Comparison of ENCODE assay signal across 8 mouse cellular contexts in genomic region chr5:140702103-140702513, GRCm38 (mm10). TPM values are rescaled to one million over a fixed set of nuclear protein-coding genes. Genes with fewer than 3 reads are reported as not detected.
DNase-seq lines count a peak whose midpoint lies in the region; ATAC-seq and TF ChIP-seq lines count a peak whose summit lies in the region.

Iqce (minus strand) TSS chr5:140702378.

- H3K4me3 ChIP-seq in MEL (ENCODE audit: control insufficient read depth in 1 of 2, insufficient read depth in 1 of 2, low read depth in 2 of 2, low read length in 2 of 2), result peak within 1 kb of the TSS; percentile 75 to 83
- peak within 1 kb of the TSS; percentile 59 for H3K4me3 ChIP-seq in cerebellum, adult 2 months (replicated peaks; ENCODE audit: insufficient read depth, low read depth, low read length)
- peak within 1 kb of the TSS; percentile 58 for H3K4me3 ChIP-seq in lung, postnatal 0 days (ENCODE audit: low read depth, low read length)

- H3K27me3 ChIP-seq in MEL (ENCODE audit: control insufficient read depth in 1 of 2, insufficient read depth in 2 of 2, low read length in 2 of 2), result no peaks in the 10 kb centered on the region
- H3K27me3 ChIP-seq in cerebellum, adult 2 months (ENCODE audit: control insufficient read depth, insufficient read depth, low read length), result no peaks in the 10 kb centered on the region
- no peaks in the 10 kb centered on the region for H3K27me3 ChIP-seq in lung, postnatal 0 days (replicated peaks; ENCODE audit: insufficient read depth, low read length)

- under 1% methylated on average over 33 of the region's 33 CpGs for WGBS in cerebellum, adult 2 months
- 0% methylated on average over 33 of the region's 33 CpGs for WGBS in lung, postnatal 0 days

- H3K4me1 ChIP-seq in MEL (ENCODE audit: control insufficient read depth in 1 of 2, insufficient read depth in 2 of 2, low read length in 2 of 2), result peaks cover 0 to 19% of the 10 kb centered on the region in 2 experiments; a peak in 3 of 4 replicates
- peaks cover 8% of the 10 kb centered on the region for H3K4me1 ChIP-seq in cerebellum, adult 2 months (ENCODE audit: control insufficient read depth, insufficient read depth, low read length)
- H3K4me1 ChIP-seq in lung, postnatal 0 days (ENCODE audit: insufficient read depth, low read depth, low read length), result peaks cover 14% of the 10 kb centered on the region; the same call in 1 of the 2 replicates

- TF ChIP-seq RAD21 in MEL (IDR thresholded peaks at IDR 0.05; ENCODE audit: low read depth, low read length), result no peak

- no peak for TF ChIP-seq EP300 in MEL (IDR thresholded peaks at IDR 0.05; ENCODE audit: low read depth in 1 of 2, low read length in 2 of 2)
- no peak for TF ChIP-seq EP300 in lung, postnatal 0 days (IDR thresholded peaks at IDR 0.05)

- peak within 1 kb of the TSS; percentile 88 for H3K27ac ChIP-seq in MEL (ENCODE audit: control insufficient read depth, low read depth, low read length)
- H3K27ac ChIP-seq in cerebellum, adult 2 months (ENCODE audit: insufficient read depth, low read length), result peak within 1 kb of the TSS; percentile 17; the same call in 1 of the 2 replicates
- H3K27ac ChIP-seq in lung, postnatal 0 days (ENCODE audit: low read length), result peak within 1 kb of the TSS; percentile 51

- peak; percentile 96 for DNase-seq in MEL (ENCODE audit: low read depth, low spot score)
- peak; percentile 96 to 98 for DNase-seq in cerebellum, adult 2 months
- DNase-seq in forelimb bud, embryonic 11.5 days (ENCODE audit: low read depth, low spot score), result peak; percentile 92
- DNase-seq in layer of hippocampus, adult 9-11 months, result peak; percentile 95
- DNase-seq in lung, postnatal 0 days (ENCODE audit: low spot score), result peak; percentile 93
- peak; percentile 98 for DNase-seq in ovary, postnatal 14 days (ENCODE audit: low spot score)
- DNase-seq in thymus, postnatal 14 days, result peak; percentile 97

- peak; percentile 71 to 74 for TF ChIP-seq POLR2A in MEL (IDR thresholded peaks at IDR 0.05; ENCODE audit: control insufficient read depth in 1 of 2, insufficient read depth in 1 of 2, low read depth in 1 of 2, low read length in 2 of 2, poor library complexity in 1 of 2)
- peak; percentile 44; the same call in 1 of the 2 replicates for TF ChIP-seq POLR2A in cerebellum, adult 2 months (IDR thresholded peaks at IDR 0.05; ENCODE audit: borderline replicate concordance, insufficient read depth, low read length)

- H3K9ac ChIP-seq in MEL (ENCODE audit: control insufficient read depth, low read depth, low read length, poor library complexity, severe bottlenecking), result peak within 1 kb of the TSS; percentile 76
- H3K9ac ChIP-seq in lung, postnatal 0 days (replicated peaks; ENCODE audit: low read depth), result peak within 1 kb of the TSS; percentile 37

- H3K9me3 ChIP-seq in MEL (replicated peaks; ENCODE audit: insufficient read depth, low read length), result no peaks in the 10 kb centered on the region
- no peaks in the 10 kb centered on the region for H3K9me3 ChIP-seq in lung, postnatal 0 days (ENCODE audit: low read length)

- peaks cover 0 to 17% of the 10 kb centered on the region in 2 experiments; a peak in 2 of 4 replicates for H3K36me3 ChIP-seq in MEL (ENCODE audit: control insufficient read depth in 1 of 2, insufficient read depth in 2 of 2, low read length in 2 of 2)
- no peaks in the 10 kb centered on the region for H3K36me3 ChIP-seq in lung, postnatal 0 days (ENCODE audit: insufficient read depth, low read length)

- ATAC-seq in hematopoietic stem cell, adult 5-6 weeks (replicated peaks in 1 of 2; ENCODE audit: insufficient read depth in 1 of 2, low FRiP score in 2 of 2, low TSS enrichment in 1 of 2, low read depth in 1 of 2, poor library complexity in 2 of 2, severe bottlenecking in 2 of 2), result peak; percentile 50 to 55
- peak; percentile 57 for ATAC-seq in lung, postnatal 0 days

- H3K79me2 ChIP-seq in MEL (ENCODE audit: control insufficient read depth, insufficient read depth, low read length, poor library complexity), result peaks cover 4% of the 10 kb centered on the region; the same call in 1 of the 2 replicates

- peak within 1 kb of the TSS; percentile 82 for H3K4me2 ChIP-seq in lung, postnatal 0 days (replicated peaks; ENCODE audit: low read depth, low read length)

- no peak for TF ChIP-seq CTCF in MEL (IDR thresholded peaks at IDR 0.05 in 2 of 3, conservative IDR thresholded peaks at IDR 0.05 in 1 of 3; ENCODE audit: control insufficient read depth in 1 of 3, insufficient read depth in 1 of 3, low read depth in 2 of 3, low read length in 3 of 3, poor library complexity in 1 of 3, severe bottlenecking in 1 of 3)
- TF ChIP-seq CTCF in cerebellum, adult 2 months (IDR thresholded peaks at IDR 0.05; ENCODE audit: borderline replicate concordance, insufficient read depth, low read depth, low read length), result no peak
- TF ChIP-seq CTCF in lung, postnatal 0 days (IDR thresholded peaks at IDR 0.05), result no peak

TF ChIP-seq in MEL, 35 proteins besides CTCF, POLR2A, EP300 and RAD21:
- TF ChIP-seq BHLHE40 (IDR thresholded peaks at IDR 0.05; ENCODE audit: borderline replicate concordance, low read depth, low read length) (peak; percentile 29; the same call in 1 of the 2 replicates), TAL1 (IDR thresholded peaks at IDR 0.05; ENCODE audit: low read length) (no peak), ETS1 (IDR thresholded peaks at IDR 0.05; ENCODE audit: low read depth, low read length) (peak; percentile 22; the same call in 1 of the 2 replicates), MYB (IDR thresholded peaks at IDR 0.05; ENCODE audit: low read depth, low read length) (no peak), ZMIZ1 (IDR thresholded peaks at IDR 0.05; ENCODE audit: low read depth, low read length) (peak; percentile 25; the same call in 1 of the 2 replicates), POLR2AphosphoS5 (IDR thresholded peaks at IDR 0.05; ENCODE audit: borderline replicate concordance, low read depth, low read length) (no peak), SIN3A (IDR thresholded peaks at IDR 0.05; ENCODE audit: low read length) (peak; percentile 93), MAZ (IDR thresholded peaks at IDR 0.05; ENCODE audit: low read depth, low read length) (no peak), NELFE (IDR thresholded peaks at IDR 0.05; ENCODE audit: low read depth, low read length) (peak; percentile 64), ZNF384 (IDR thresholded peaks at IDR 0.05; ENCODE audit: low read depth, low read length) (peak; percentile 90), ELF1 (IDR thresholded peaks at IDR 0.05; ENCODE audit: low read depth, low read length) (peak; percentile 61; the same call in 1 of the 2 replicates), MAX (IDR thresholded peaks at IDR 0.05; ENCODE audit: low read length) (no peak), USF2 (IDR thresholded peaks at IDR 0.05; ENCODE audit: borderline replicate concordance in 1 of 2, insufficient read depth in 1 of 2, low read depth in 1 of 2, low read length in 2 of 2) (no peak), MEF2A (IDR thresholded peaks at IDR 0.05; ENCODE audit: extremely low read depth, insufficient replicate concordance, low read depth, low read length, poor library complexity, severe bottlenecking) (no peak), NRF1 (IDR thresholded peaks at IDR 0.05; ENCODE audit: insufficient read depth, low read depth, low read length, poor library complexity, severe bottlenecking) (peak; percentile 53; the same call in 1 of the 2 replicates), MXI1 (IDR thresholded peaks at IDR 0.05; ENCODE audit: low read depth, low read length) (peak; percentile 84), ZC3H11A (IDR thresholded peaks at IDR 0.05; ENCODE audit: low read depth, low read length) (no peak), CHD1 (IDR thresholded peaks at IDR 0.05; ENCODE audit: low read depth, low read length) (no peak), MYC (IDR thresholded peaks at IDR 0.05; ENCODE audit: low read depth, low read length) (peak; percentile 50; the same call in 1 of the 2 replicates), KAT2A (conservative IDR thresholded peaks at IDR 0.05; ENCODE audit: low read depth, low read length) (no peak; the same call in 1 of the 2 replicates), HCFC1 (IDR thresholded peaks at IDR 0.05; ENCODE audit: low read depth, low read length) (peak; percentile 80)
TF ChIP-seq in MEL: peak in this region for 11.

RNA-seq across cellular contexts. Expression of gene Iqce, which starts in this region (rescaled TPM):
- total RNA-seq in MEL (2012; rRNA removed), result 6.4 and 7.3 TPM in 2 replicates
- 10 to 100 TPM in 1 of 2 experiments, not detected in 1; 21.2 TPM for polyA plus RNA-seq in MEL (2012; ENCODE audit: insufficient read depth in 1 of 2, insufficient read length in 2 of 2, low read depth in 1 of 2, low replicate concordance in 2 of 2, missing spikeins in 1 of 2)
- polyA plus RNA-seq in cerebellum, adult 2 months (2012; rRNA removed), result 33.7 and 40.1 TPM in 2 replicates
- 25.0 and 34.4 TPM in 2 replicates for total RNA-seq in hematopoietic stem cell, adult 5-6 weeks (2017)
- 10.3 and 11.0 TPM in 2 replicates for polyA plus RNA-seq in lung, postnatal 0 days (2015; fragmentation: Nextera tagmentation; extraction: Ambion mirVana)

Comparison
In these comparisons a context has a peak if more than half of its experiments do, and no peak if none do; other contexts are left out.
1. Peak in every context shown above with its lines: DNase-seq, ATAC-seq, H3K4me3 ChIP-seq and H3K27ac ChIP-seq.
2. H3K27ac ChIP-seq: peak in every context shown above with its lines; median percentile 88 in MEL; 51 in lung, postnatal 0 days; 17 in cerebellum, adult 2 months.